Mouse (Mus musculus): ENCODE results near the gene Gm16440. TPM values are rescaled to one million over a fixed set of nuclear protein-coding genes. Genes with fewer than 3 reads are reported as not detected.
A peak's percentile ranks its signal among the peaks of the same experiment; 100 is the strongest.
"Not testable (repeated sequence)": the region's sequence is repeated elsewhere in the genome, so short reads cannot be mapped to it uniquely, and the experiment has no call there.

The Gm16440 gene
- not detected in 2 replicates for polyA plus RNA-seq (2014; fragmentation: Nextera tagmentation; extraction: Ambion mirVana)

DNA sequence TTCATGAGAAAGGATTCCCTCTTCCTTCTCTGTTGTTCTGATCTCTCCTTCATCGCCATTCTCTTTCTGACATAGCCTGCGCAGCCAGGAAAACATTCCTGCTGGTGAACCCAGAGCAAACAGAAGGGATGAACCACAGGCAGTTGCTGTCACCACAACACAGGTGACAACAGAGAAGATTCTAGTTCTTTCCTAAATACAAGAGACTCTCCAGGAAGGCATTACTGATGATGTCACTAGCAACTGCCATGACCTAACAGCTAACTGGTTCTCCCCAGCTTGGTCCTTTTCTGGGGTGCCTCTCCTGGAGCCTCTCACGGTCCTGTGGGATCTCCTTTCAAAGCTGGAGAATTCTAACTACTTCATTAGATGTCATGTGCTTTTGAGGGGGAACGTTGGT, at the start of gene Gm16440:
Gm16440 (minus strand) TSS at position 101 of the 400 bp plus-strand sequence.
- H3K27me3 ChIP-seq (ENCODE audit: control insufficient read depth, insufficient read depth, low read length); H3K9ac ChIP-seq (replicated peaks; ENCODE audit: low read length); H3K27ac ChIP-seq (replicated peaks; ENCODE audit: low read depth, low read length); H3K4me1 ChIP-seq (ENCODE audit: control insufficient read depth, insufficient read depth, low read length); H3K9me3 ChIP-seq (ENCODE audit: control insufficient read depth, low read length); DNase-seq; ATAC-seq (ENCODE audit: low FRiP score, low TSS enrichment); H3K4me2 ChIP-seq (ENCODE audit: low read length); H3K4me3 ChIP-seq (replicated peaks; ENCODE audit: low read depth, low read length); H3K36me3 ChIP-seq (ENCODE audit: control insufficient read depth, insufficient read depth, low read length): not testable (repeated sequence)
- 86% methylated on average over 2 of the region's 4 CpGs for WGBS

DNA sequence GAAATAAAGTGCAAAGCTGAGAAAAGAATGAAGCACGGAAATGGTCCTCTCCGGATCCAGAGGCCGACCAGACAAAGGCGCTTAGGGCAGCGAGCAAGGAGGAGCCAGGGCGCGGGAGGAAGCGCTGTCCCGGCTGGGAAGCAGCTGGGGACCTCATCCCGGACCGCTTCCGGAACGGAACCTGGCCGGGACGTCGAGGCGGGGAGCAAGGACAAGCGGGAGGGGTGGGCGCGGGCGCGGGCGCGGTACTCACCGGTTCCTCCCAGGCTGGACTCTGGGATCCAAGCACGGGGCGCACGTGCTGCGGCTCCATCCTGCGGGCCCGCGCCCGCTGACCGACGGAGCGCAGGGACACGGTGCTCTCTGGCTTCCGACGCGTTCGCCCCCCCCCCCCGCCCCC, 36.6 kb upstream of the Gm16440 start:
- not testable (repeated sequence) for H3K36me3 ChIP-seq (ENCODE audit: control insufficient read depth, insufficient read depth, low read length); H3K27me3 ChIP-seq (ENCODE audit: control insufficient read depth, insufficient read depth, low read length); ATAC-seq (ENCODE audit: low FRiP score, low TSS enrichment); H3K27ac ChIP-seq (replicated peaks; ENCODE audit: low read depth, low read length); H3K4me3 ChIP-seq (replicated peaks; ENCODE audit: low read depth, low read length); H3K4me2 ChIP-seq (ENCODE audit: low read length); H3K4me1 ChIP-seq (ENCODE audit: control insufficient read depth, insufficient read depth, low read length); DNase-seq; H3K9ac ChIP-seq (replicated peaks; ENCODE audit: low read length); H3K9me3 ChIP-seq (ENCODE audit: control insufficient read depth, low read length)
- WGBS, result 5% methylated on average over 9 of the region's 42 CpGs

DNA sequence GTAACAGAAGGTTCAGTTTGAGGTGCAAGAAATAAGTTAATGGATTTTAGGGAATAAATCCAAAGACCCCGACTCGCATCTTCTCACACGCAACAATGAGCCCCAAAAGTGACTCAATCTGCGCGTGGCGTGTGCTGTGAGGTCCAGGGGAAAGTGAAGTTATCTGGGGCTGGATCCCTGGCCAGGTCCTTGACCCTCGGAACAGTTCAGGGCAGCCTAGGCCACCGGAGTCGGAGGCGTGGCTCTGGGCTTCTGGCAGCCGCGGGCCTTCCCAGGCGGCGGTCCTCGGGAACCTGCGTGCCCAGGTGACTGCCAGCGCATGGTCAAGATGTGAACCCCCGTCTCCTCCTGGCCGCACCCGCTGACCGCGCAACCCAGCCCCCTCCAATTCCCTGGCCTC, 36.2 kb upstream of the Gm16440 start:
- H3K4me1 ChIP-seq (ENCODE audit: control insufficient read depth, insufficient read depth, low read length); H3K9ac ChIP-seq (replicated peaks; ENCODE audit: low read length); ATAC-seq (ENCODE audit: low FRiP score, low TSS enrichment); H3K36me3 ChIP-seq (ENCODE audit: control insufficient read depth, insufficient read depth, low read length); H3K27ac ChIP-seq (replicated peaks; ENCODE audit: low read depth, low read length); H3K9me3 ChIP-seq (ENCODE audit: control insufficient read depth, low read length); H3K27me3 ChIP-seq (ENCODE audit: control insufficient read depth, insufficient read depth, low read length): not testable (repeated sequence)
- peak; percentile 0 for DNase-seq
- Histone ChIP-seq H3K4me3 (replicated peaks; ENCODE audit: low read depth, low read length) (peak overlapping the region; percentile 28), H3K4me2 (ENCODE audit: low read length) (peak overlapping the region; percentile 45)
- WGBS, result 18% methylated on average over 22 of the region's 22 CpGs

DNA sequence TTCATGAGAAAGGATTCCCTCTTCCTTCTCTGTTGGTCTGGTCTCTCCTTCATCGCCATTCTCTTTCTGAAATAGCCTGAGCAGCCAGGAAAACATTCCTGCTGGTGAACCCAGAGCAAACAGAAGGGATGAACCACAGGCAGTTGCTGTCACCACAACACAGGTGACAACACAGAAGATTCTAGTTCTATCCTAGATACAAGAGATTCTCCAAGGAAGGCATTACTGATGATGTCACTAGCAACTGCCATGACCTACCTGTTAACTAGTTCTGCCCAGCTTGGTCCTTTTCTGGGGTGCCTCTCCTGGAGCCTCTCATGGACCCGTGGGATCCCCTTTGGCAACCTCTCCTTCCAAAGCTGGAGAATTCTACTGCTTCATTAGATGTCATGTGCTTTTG, 22.3 kb upstream of the Gm16440 start, which contains the start of gene Gm3591:
Gm3591 (minus strand) TSS at position 101 of the 400 bp plus-strand sequence.
- H3K27me3 ChIP-seq (ENCODE audit: control insufficient read depth, insufficient read depth, low read length); H3K9me3 ChIP-seq (ENCODE audit: control insufficient read depth, low read length); H3K4me3 ChIP-seq (replicated peaks; ENCODE audit: low read depth, low read length); ATAC-seq (ENCODE audit: low FRiP score, low TSS enrichment); H3K4me1 ChIP-seq (ENCODE audit: control insufficient read depth, insufficient read depth, low read length); H3K4me2 ChIP-seq (ENCODE audit: low read length); H3K36me3 ChIP-seq (ENCODE audit: control insufficient read depth, insufficient read depth, low read length); H3K27ac ChIP-seq (replicated peaks; ENCODE audit: low read depth, low read length); DNase-seq; H3K9ac ChIP-seq (replicated peaks; ENCODE audit: low read length): not testable (repeated sequence)
- WGBS, result no CpG with 5 or more reads among the region's 2 CpGs

DNA sequence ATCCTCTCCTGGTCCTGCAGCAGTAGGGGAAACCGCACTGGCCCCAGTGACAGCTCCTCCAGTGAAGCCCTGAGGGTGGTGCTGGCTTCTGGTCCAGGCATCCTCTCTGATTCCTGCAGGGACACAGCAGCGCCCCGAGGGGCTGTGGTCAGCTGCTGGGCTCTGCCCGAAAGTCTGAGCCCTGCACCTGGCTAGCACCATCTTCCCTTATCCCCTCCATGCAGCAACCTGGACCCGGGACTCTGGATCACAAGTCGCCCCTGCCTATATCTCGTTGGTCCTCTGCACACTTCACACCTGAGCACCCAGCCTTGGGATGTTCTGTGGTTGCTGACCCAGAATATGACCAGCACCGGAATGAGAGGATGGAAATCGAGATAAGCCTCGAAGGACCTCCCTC, 46.5 kb downstream of the Gm16440 start, which contains the start of gene Gm3618:
Gm3618 (minus strand) TSS at position 101 of the 400 bp plus-strand sequence.
- not testable (repeated sequence) for H3K4me1 ChIP-seq (ENCODE audit: control insufficient read depth, insufficient read depth, low read length)

More for the DNA sequence above, 46.5 kb downstream of the Gm16440 start, which contains the start of gene Gm3618:
- not testable (repeated sequence) for H3K27ac ChIP-seq (replicated peaks; ENCODE audit: low read depth, low read length); H3K4me3 ChIP-seq (replicated peaks; ENCODE audit: low read depth, low read length); H3K9me3 ChIP-seq (ENCODE audit: control insufficient read depth, low read length); H3K27me3 ChIP-seq (ENCODE audit: control insufficient read depth, insufficient read depth, low read length); H3K9ac ChIP-seq (replicated peaks; ENCODE audit: low read length); H3K4me2 ChIP-seq (ENCODE audit: low read length); ATAC-seq (ENCODE audit: low FRiP score, low TSS enrichment); DNase-seq; H3K36me3 ChIP-seq (ENCODE audit: control insufficient read depth, insufficient read depth, low read length)
- no CpG with 5 or more reads among the region's 10 CpGs for WGBS

Other genes with a start within 250 kb of the Gm16440 start
- gene Gm21560, start 171.0 kb downstream of the Gm16440 start, polyA plus RNA-seq (2014; fragmentation: Nextera tagmentation; extraction: Ambion mirVana), result not detected in 2 replicates
- 8.0 and 8.8 TPM in 2 replicates for gene Gm3411, start 103.1 kb downstream of the Gm16440 start, polyA plus RNA-seq (2014; fragmentation: Nextera tagmentation; extraction: Ambion mirVana)
- gene Gm21103, start 85.5 kb downstream of the Gm16440 start, polyA plus RNA-seq (2014; fragmentation: Nextera tagmentation; extraction: Ambion mirVana), result not detected in 2 replicates
- gene Gm3618, start 46.6 kb downstream of the Gm16440 start, polyA plus RNA-seq (2014; fragmentation: Nextera tagmentation; extraction: Ambion mirVana), result not detected in 2 replicates
- 7.2 and 10.7 TPM in 2 replicates for gene Gm3591, start 22.2 kb upstream of the Gm16440 start, polyA plus RNA-seq (2014; fragmentation: Nextera tagmentation; extraction: Ambion mirVana)
- gene Gm3594, start 54.3 kb upstream of the Gm16440 start, polyA plus RNA-seq (2014; fragmentation: Nextera tagmentation; extraction: Ambion mirVana), result not detected in 2 replicates
- gene Gm8356, start 147.0 kb upstream of the Gm16440 start, polyA plus RNA-seq (2014; fragmentation: Nextera tagmentation; extraction: Ambion mirVana), result not detected in 2 replicates
- gene Gm3629, start 200.3 kb upstream of the Gm16440 start, polyA plus RNA-seq (2014; fragmentation: Nextera tagmentation; extraction: Ambion mirVana), result 0.97 and 1.4 TPM in 2 replicates
- gene Gm3460, start 232.1 kb upstream of the Gm16440 start, polyA plus RNA-seq (2014; fragmentation: Nextera tagmentation; extraction: Ambion mirVana), result 0.43 TPM in 1 of 2 replicates, not detected in the other